Mouse (Mus musculus): Measurements from ENCODE around the gene Cep112. TPM values are rescaled to one million over a fixed set of nuclear protein-coding genes. Genes with fewer than 3 reads are reported as not detected.

The Cep112 gene
- polyA plus RNA-seq, 1 experiment from 2014 or later: 17.4 TPM

GRCm38 (mm10) chr11:108846479-108846878, 421.5 kb downstream of the Cep112 start:
- Histone ChIP-seq H3K27ac (replicated peaks; ENCODE audit: low read depth, low read length) (no peak overlapping the region), H3K27me3 (replicated peaks; ENCODE audit: control insufficient read depth, insufficient read depth, low read length) (no peaks in the 10 kb centered on the region), H3K4me2 (ENCODE audit: low read depth, low read length) (no peak overlapping the region), H3K9ac (ENCODE audit: low read depth, low read length) (no peak overlapping the region), H3K9me3 (ENCODE audit: control insufficient read depth, low read length) (no peaks in the 10 kb centered on the region), H3K4me1 (ENCODE audit: control insufficient read depth, insufficient read depth, low read length) (no peaks in the 10 kb centered on the region), H3K4me3 (ENCODE audit: low read depth, low read length) (no peak overlapping the region), H3K36me3 (ENCODE audit: control insufficient read depth, insufficient read depth, low read length) (no peaks in the 10 kb centered on the region)
- no peak for ATAC-seq (ENCODE audit: low read depth)
- WGBS: 78% methylated on average over 3 of the region's 3 CpGs
- no peak for DNase-seq (ENCODE audit: low spot score)

GRCm38 (mm10) chr11:108851771-108852170, 426.8 kb downstream of the Cep112 start:
- H3K36me3 ChIP-seq (ENCODE audit: control insufficient read depth, insufficient read depth, low read length): no peaks in the 10 kb centered on the region
- WGBS: 94% methylated on average over 1 of the region's 1 CpGs
- no peaks in the 10 kb centered on the region for H3K4me1 ChIP-seq (ENCODE audit: control insufficient read depth, insufficient read depth, low read length)

GRCm38 (mm10) chr11:108857254-108857653, 432.3 kb downstream of the Cep112 start:
- 42% methylated on average over 6 of the region's 6 CpGs for WGBS
- Histone ChIP-seq H3K27me3 (replicated peaks; ENCODE audit: control insufficient read depth, insufficient read depth, low read length) (no peaks in the 10 kb centered on the region), H3K4me1 (ENCODE audit: control insufficient read depth, insufficient read depth, low read length) (peaks cover 11% of the 10 kb centered on the region), H3K9me3 (ENCODE audit: control insufficient read depth, low read length) (no peaks in the 10 kb centered on the region), H3K4me3 (ENCODE audit: low read depth, low read length) (no peak overlapping the region), H3K36me3 (ENCODE audit: control insufficient read depth, insufficient read depth, low read length) (no peaks in the 10 kb centered on the region), H3K4me2 (ENCODE audit: low read depth, low read length) (no peak overlapping the region), H3K27ac (replicated peaks; ENCODE audit: low read depth, low read length) (no peak overlapping the region), H3K9ac (ENCODE audit: low read depth, low read length) (no peak overlapping the region)
- DNase-seq (ENCODE audit: low spot score): no peak
- ATAC-seq (ENCODE audit: low read depth): no peak

More at GRCm38 (mm10) chr11:108851771-108852170, 426.8 kb downstream of the Cep112 start:
- H3K27ac ChIP-seq (replicated peaks; ENCODE audit: low read depth, low read length): no peak overlapping the region
- no peak overlapping the region for H3K9ac ChIP-seq (ENCODE audit: low read depth, low read length)
- H3K4me3 ChIP-seq (ENCODE audit: low read depth, low read length): no peak overlapping the region
- DNase-seq (ENCODE audit: low spot score): no peak
- ATAC-seq (ENCODE audit: low read depth): no peak
- H3K4me2 ChIP-seq (ENCODE audit: low read depth, low read length): no peak overlapping the region
- H3K27me3 ChIP-seq (replicated peaks; ENCODE audit: control insufficient read depth, insufficient read depth, low read length): no peaks in the 10 kb centered on the region
- H3K9me3 ChIP-seq (ENCODE audit: control insufficient read depth, low read length): no peaks in the 10 kb centered on the region

- H3K9ac ChIP-seq (ENCODE audit: low read depth, low read length): no peak overlapping the region
- H3K4me3 ChIP-seq (ENCODE audit: low read depth, low read length): no peak overlapping the region
- no peaks in the 10 kb centered on the region for H3K9me3 ChIP-seq (ENCODE audit: control insufficient read depth, low read length)
- ATAC-seq (ENCODE audit: low read depth) (peak; percentile 68), DNase-seq (ENCODE audit: low spot score) (peak; percentile 68)
- 36% methylated on average over 7 of the region's 7 CpGs for WGBS
- peak overlapping the region; percentile 13; the same call in 1 of the 2 replicates for H3K27ac ChIP-seq (replicated peaks; ENCODE audit: low read depth, low read length)
- H3K36me3 ChIP-seq (ENCODE audit: control insufficient read depth, insufficient read depth, low read length): no peaks in the 10 kb centered on the region
- no peak overlapping the region for H3K4me2 ChIP-seq (ENCODE audit: low read depth, low read length)
- H3K27me3 ChIP-seq (replicated peaks; ENCODE audit: control insufficient read depth, insufficient read depth, low read length): no peaks in the 10 kb centered on the region
- H3K4me1 ChIP-seq (ENCODE audit: control insufficient read depth, insufficient read depth, low read length): peaks cover 11% of the 10 kb centered on the region
These were observed 432.8 kb downstream of the Cep112 start for GRCm38 (mm10) chr11:108857678-108858338.

- ATAC-seq (ENCODE audit: low read depth): peak; percentile 48
- Histone ChIP-seq H3K9me3 (ENCODE audit: control insufficient read depth, low read length) (no peaks in the 10 kb centered on the region), H3K27me3 (replicated peaks; ENCODE audit: control insufficient read depth, insufficient read depth, low read length) (no peaks in the 10 kb centered on the region), H3K36me3 (ENCODE audit: control insufficient read depth, insufficient read depth, low read length) (no peaks in the 10 kb centered on the region), H3K4me2 (ENCODE audit: low read depth, low read length) (no peak overlapping the region), H3K4me3 (ENCODE audit: low read depth, low read length) (no peak overlapping the region), H3K27ac (replicated peaks; ENCODE audit: low read depth, low read length) (0 out of 2 replicates have a peak overlapping the region, but pooled peaks have one; percentile 13), H3K4me1 (ENCODE audit: control insufficient read depth, insufficient read depth, low read length) (peaks cover 11% of the 10 kb centered on the region), H3K9ac (ENCODE audit: low read depth, low read length) (no peak overlapping the region)
- peak; percentile 80 for DNase-seq (ENCODE audit: low spot score)
- WGBS: 51% methylated on average over 3 of the region's 3 CpGs
These were observed 433.4 kb downstream of the Cep112 start for GRCm38 (mm10) chr11:108858339-108858804.

GRCm38 (mm10) chr11:108858846-108859245, 433.9 kb downstream of the Cep112 start:
- Histone ChIP-seq H3K9me3 (ENCODE audit: control insufficient read depth, low read length) (no peaks in the 10 kb centered on the region), H3K9ac (ENCODE audit: low read depth, low read length) (no peak overlapping the region), H3K4me2 (ENCODE audit: low read depth, low read length) (no peak overlapping the region), H3K4me1 (ENCODE audit: control insufficient read depth, insufficient read depth, low read length) (peaks cover 11% of the 10 kb centered on the region), H3K36me3 (ENCODE audit: control insufficient read depth, insufficient read depth, low read length) (no peaks in the 10 kb centered on the region), H3K4me3 (ENCODE audit: low read depth, low read length) (no peak overlapping the region), H3K27ac (replicated peaks; ENCODE audit: low read depth, low read length) (peak overlapping the region; percentile 35; the same call in 1 of the 2 replicates), H3K27me3 (replicated peaks; ENCODE audit: control insufficient read depth, insufficient read depth, low read length) (no peaks in the 10 kb centered on the region)
- no peak for ATAC-seq (ENCODE audit: low read depth)
- no peak for DNase-seq (ENCODE audit: low spot score)
- WGBS: 76% methylated on average over 6 of the region's 6 CpGs

GRCm38 (mm10) chr11:108862360-108862759, 437.4 kb downstream of the Cep112 start:
- H3K36me3 ChIP-seq (ENCODE audit: control insufficient read depth, insufficient read depth, low read length): no peaks in the 10 kb centered on the region
- no peak for ATAC-seq (ENCODE audit: low read depth)
- no peak overlapping the region for H3K4me2 ChIP-seq (ENCODE audit: low read depth, low read length)
- H3K4me3 ChIP-seq (ENCODE audit: low read depth, low read length): no peak overlapping the region
- H3K9ac ChIP-seq (ENCODE audit: low read depth, low read length): no peak overlapping the region
- H3K4me1 ChIP-seq (ENCODE audit: control insufficient read depth, insufficient read depth, low read length): peaks cover 11% of the 10 kb centered on the region
- no peaks in the 10 kb centered on the region for H3K27me3 ChIP-seq (replicated peaks; ENCODE audit: control insufficient read depth, insufficient read depth, low read length)
- H3K9me3 ChIP-seq (ENCODE audit: control insufficient read depth, low read length): no peaks in the 10 kb centered on the region
- no peak for DNase-seq (ENCODE audit: low spot score)
- H3K27ac ChIP-seq (replicated peaks; ENCODE audit: low read depth, low read length): no peak overlapping the region
- 70% methylated on average over 6 of the region's 6 CpGs for WGBS

- no peak overlapping the region for H3K4me2 ChIP-seq (ENCODE audit: low read depth, low read length)
- H3K36me3 ChIP-seq (ENCODE audit: control insufficient read depth, insufficient read depth, low read length): no peaks in the 10 kb centered on the region
- H3K4me1 ChIP-seq (ENCODE audit: control insufficient read depth, insufficient read depth, low read length): no peaks in the 10 kb centered on the region
- ATAC-seq (ENCODE audit: low read depth): no peak
- no peak overlapping the region for H3K27ac ChIP-seq (replicated peaks; ENCODE audit: low read depth, low read length)
- H3K9ac ChIP-seq (ENCODE audit: low read depth, low read length): no peak overlapping the region
- no peaks in the 10 kb centered on the region for H3K27me3 ChIP-seq (replicated peaks; ENCODE audit: control insufficient read depth, insufficient read depth, low read length)
- WGBS: 46% methylated on average over 8 of the region's 8 CpGs
- no peak for DNase-seq (ENCODE audit: low spot score)
- H3K9me3 ChIP-seq (ENCODE audit: control insufficient read depth, low read length): no peaks in the 10 kb centered on the region
- no peak overlapping the region for H3K4me3 ChIP-seq (ENCODE audit: low read depth, low read length)
These were observed 440.8 kb downstream of the Cep112 start for GRCm38 (mm10) chr11:108865746-108866145.

- no peak for ATAC-seq (ENCODE audit: low read depth)
- no peak overlapping the region for H3K9ac ChIP-seq (ENCODE audit: low read depth, low read length)
- no peak overlapping the region for H3K27ac ChIP-seq (replicated peaks; ENCODE audit: low read depth, low read length)
- DNase-seq (ENCODE audit: low spot score): no peak
- H3K4me2 ChIP-seq (ENCODE audit: low read depth, low read length): no peak overlapping the region
- no peaks in the 10 kb centered on the region for H3K9me3 ChIP-seq (ENCODE audit: control insufficient read depth, low read length)
- WGBS: 54% methylated on average over 6 of the region's 6 CpGs
- no peaks in the 10 kb centered on the region for H3K36me3 ChIP-seq (ENCODE audit: control insufficient read depth, insufficient read depth, low read length)
- H3K27me3 ChIP-seq (replicated peaks; ENCODE audit: control insufficient read depth, insufficient read depth, low read length): no peaks in the 10 kb centered on the region
- H3K4me1 ChIP-seq (ENCODE audit: control insufficient read depth, insufficient read depth, low read length): no peaks in the 10 kb centered on the region
- H3K4me3 ChIP-seq (ENCODE audit: low read depth, low read length): no peak overlapping the region
These were observed 442.5 kb downstream of the Cep112 start for GRCm38 (mm10) chr11:108867538-108867937.

Measured in embryonic facial prominence, embryonic 14.5 days (tissue).